Mouse (Mus musculus) ES-E14 (cell line): ENCODE results near the gene Grasp. TPM values are rescaled to one million over a fixed set of nuclear protein-coding genes. Genes with fewer than 3 reads are reported as not detected.

Experiments used
- DNase-seq: peaks from one replicate; pipeline ENCODE4 v3.0.0-alpha.2; 2013; ENCODE audit warnings: low read depth, low spot score
- H3K27ac ChIP-seq: 2 replicates; pipeline ENCODE4 v1.5.1; 2012; ENCODE audit warnings: low read depth, mild to moderate bottlenecking, low read length, moderate library complexity, mixed read lengths; ENCODE audit not compliant: poor library complexity, insufficient read depth, severe bottlenecking
- H3K36me3 ChIP-seq: 2 replicates; pipeline ENCODE4 v1.6.1; 2012; ENCODE audit warnings: mild to moderate bottlenecking, low read length, moderate library complexity, mixed read lengths; ENCODE audit not compliant: control insufficient read depth, poor library complexity, insufficient read depth, severe bottlenecking
- H3K4me1 ChIP-seq, 2 experiments: fragments of 150-350 bp in 1 of 2; sonication (generic) in 1 of 2; 2 replicates each; pipeline ENCODE4 v1.6.1; 2012; ENCODE audit warnings: low read length in 2 of 2, mild to moderate bottlenecking in 1 of 2, mixed read lengths in 1 of 2; ENCODE audit not compliant: control insufficient read depth in 2 of 2, insufficient read depth in 2 of 2, poor library complexity in 1 of 2
- H3K4me3 ChIP-seq, 2 experiments: fragments of 150-350 bp in 1 of 2; sonication (generic) in 1 of 2; 2 replicates each; pipeline ENCODE4 v1.5.1; 2012; ENCODE audit warnings: low read length in 2 of 2, low read depth in 1 of 2, mild to moderate bottlenecking in 1 of 2, mixed read lengths in 1 of 2; ENCODE audit not compliant: insufficient read depth in 1 of 2, poor library complexity in 1 of 2, severe bottlenecking in 1 of 2
- H3K9ac ChIP-seq: 2 replicates; pipeline ENCODE4 v1.6.1; 2012; ENCODE audit warnings: low read depth, mild to moderate bottlenecking, low read length, mixed read lengths; ENCODE audit not compliant: poor library complexity, insufficient read depth, severe bottlenecking
- H3K9me3 ChIP-seq: fragments of 150-350 bp; sonication (generic); 2 replicates; pipeline ENCODE4 v1.6.1; 2012; ENCODE audit warnings: low read depth, mild to moderate bottlenecking, low read length; ENCODE audit not compliant: control insufficient read depth, insufficient read depth
- CHD2 ChIP-seq: IDR thresholded peaks from 2 replicates; pipeline ENCODE4 v1.6.1; 2014; ENCODE audit warnings: mild to moderate bottlenecking, low read depth, low read length, inconsistent platforms
- HCFC1 ChIP-seq: IDR thresholded peaks from 2 replicates; pipeline ENCODE4 v1.6.1; 2012; ENCODE audit warnings: low read length, inconsistent platforms, borderline replicate concordance; ENCODE audit not compliant: insufficient read depth
- MAFK ChIP-seq: IDR thresholded peaks from 2 replicates; pipeline ENCODE4 v1.6.1; 2014; ENCODE audit warnings: mild to moderate bottlenecking, low read depth, low read length, inconsistent platforms; ENCODE audit not compliant: insufficient read depth
- ZC3H11A ChIP-seq: IDR thresholded peaks from 2 replicates; pipeline ENCODE4 v1.6.1; 2012; ENCODE audit warnings: low read depth, mild to moderate bottlenecking, inconsistent platforms, low read length, borderline replicate concordance
- ZNF384 ChIP-seq: IDR thresholded peaks from 2 replicates; pipeline ENCODE4 v1.6.1; 2012; ENCODE audit warnings: low read depth, low read length, inconsistent platforms
- in situ Hi-C, 2 experiments: fragments of 600-800 bp; cut with MboI; formaldehyde crosslinking; loops; one replicate each; pipeline ENCODE4 v1.15.1; 2025; ENCODE audit warnings: low sequenced_read_pairs in 2 of 2, inconsistent platforms in 1 of 2; ENCODE audit not compliant: unreplicated experiment in 2 of 2
- total RNA-seq: library from RNA; depleted of rRNA; stranded (reverse); fragments of 300-350 nt; gene quantifications from 2 replicates; pipeline ENCODE4 v1.2.3, GENCODE M21; 2012

Grasp gene
- total RNA-seq, 1 experiment: 12.9 TPM

- Histone ChIP-seq H3K36me3 (no peaks in the 10 kb centered on the region), H3K4me3 (no peak overlapping the region), H3K27ac (no peak overlapping the region), H3K4me1 (peaks cover 0 to 10% of the 10 kb centered on the region in 2 experiments; a peak in 1 of 4 replicates), H3K9ac (no peak overlapping the region), H3K9me3 (no peaks in the 10 kb centered on the region)
- in situ Hi-C loops: no loop called here
- TF ChIP-seq ZC3H11A (no peak), MAFK (no peak), ZNF384 (no peak), CHD2 (no peak), HCFC1 (no peak)
- no peak for DNase-seq
Observed at GRCm38 (mm10) chr15:101250220-101250800, 26.3 kb downstream of the Grasp start.

- DNase-seq: no peak
- H3K4me1 ChIP-seq: peaks cover 0 to 20% of the 10 kb centered on the region in 2 experiments
- no peaks in the 10 kb centered on the region for H3K9me3 ChIP-seq
- in situ Hi-C loops: no loop called here
- H3K27ac ChIP-seq: no peak overlapping the region
- TF ChIP-seq CHD2 (no peak), HCFC1 (no peak), ZC3H11A (no peak), ZNF384 (no peak), MAFK (no peak)
- no peaks in the 10 kb centered on the region for H3K36me3 ChIP-seq
- H3K4me3 ChIP-seq: no peak overlapping the region
- no peak overlapping the region for H3K9ac ChIP-seq
Observed at GRCm38 (mm10) chr15:101251930-101252329, 27.9 kb downstream of the Grasp start.

DNA sequence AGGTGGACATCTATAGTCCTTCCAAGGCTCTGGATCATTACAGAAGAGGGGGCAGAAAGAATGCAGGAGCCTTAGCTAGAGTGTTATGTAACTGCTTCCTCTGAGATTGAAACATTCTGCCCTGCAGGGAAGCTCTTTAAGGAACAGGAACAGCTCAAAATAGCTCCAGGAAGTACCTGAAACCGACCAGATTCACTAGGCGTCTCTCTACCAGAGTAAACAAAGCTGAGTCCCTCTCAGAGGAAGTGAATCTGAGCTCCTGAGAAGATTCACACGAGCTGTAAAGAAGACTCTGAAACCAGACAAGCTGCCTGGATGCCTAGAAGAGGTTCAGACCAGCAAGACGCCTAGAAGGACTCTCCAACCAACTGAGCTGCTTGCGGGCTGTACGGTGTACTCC lies 28.6 kb downstream of the Grasp start:
- no peaks in the 10 kb centered on the region for H3K36me3 ChIP-seq
- in situ Hi-C loops: no loop called here

DNA sequence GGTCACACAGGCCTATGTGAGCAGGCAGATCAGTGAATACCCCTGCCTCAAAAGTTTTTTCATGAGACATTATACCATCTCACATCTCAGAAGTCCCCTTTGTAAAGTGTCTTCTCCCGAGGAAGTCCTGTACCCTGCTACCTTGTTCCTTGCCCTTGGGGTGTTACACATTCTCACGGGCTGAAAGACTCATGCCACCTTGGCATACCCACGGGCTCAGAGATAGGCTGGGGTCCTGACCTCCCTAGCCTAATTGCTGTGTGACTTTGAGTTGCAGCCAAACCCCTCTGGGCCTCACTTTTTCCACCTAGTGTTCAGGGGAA lies 29.5 kb downstream of the Grasp start:
- peaks cover 3 to 29% of the 10 kb centered on the region in 2 experiments for H3K4me1 ChIP-seq
- H3K36me3 ChIP-seq: no peaks in the 10 kb centered on the region
- no peaks in the 10 kb centered on the region for H3K9me3 ChIP-seq
- TF ChIP-seq ZC3H11A (no peak), MAFK (no peak), ZNF384 (no peak), CHD2 (no peak)
- in situ Hi-C loops: no loop called here
- H3K4me3 ChIP-seq: peak overlapping the region; percentile 74 to 81
- no peak for DNase-seq
- peak overlapping the region; percentile 75; the same call in 1 of the 2 replicates for H3K9ac ChIP-seq
- H3K27ac ChIP-seq: no peak overlapping the region

More for the DNA sequence above, 28.6 kb downstream of the Grasp start:
- H3K9me3 ChIP-seq: no peaks in the 10 kb centered on the region
- no peak for DNase-seq
- H3K4me3 ChIP-seq: no peak overlapping the region
- peaks cover 0 to 22% of the 10 kb centered on the region in 2 experiments for H3K4me1 ChIP-seq
- H3K9ac ChIP-seq: no peak overlapping the region
- TF ChIP-seq ZNF384 (no peak), CHD2 (no peak), HCFC1 (no peak), MAFK (no peak)
- H3K27ac ChIP-seq: no peak overlapping the region
